Mouse (Mus musculus) midbrain, embryonic 14.5 days (tissue): ENCODE results near the gene Cnn3. TPM values are rescaled to one million over a fixed set of nuclear protein-coding genes. Genes with fewer than 3 reads are reported as not detected.

ENCODE experiments used
- ATAC-seq: fragments of 200-750 bp; cut with Nextera tagmentation; 2 replicates; pipeline ENCODE4 v1.8.0; 2017; ENCODE audit warnings: moderate number of reproducible peaks, moderate library complexity; ENCODE audit not compliant: low FRiP score, low TSS enrichment
- DNase-seq: peaks from one replicate; pipeline ENCODE4 v3.0.0-alpha.2; 2015
- H3K27ac ChIP-seq: fragments of 300-500 bp; sonication (generic); replicated peaks from 2 replicates; pipeline ENCODE4 v1.5.1; 2014; ENCODE audit warnings: mild to moderate bottlenecking, low read depth, low read length, moderate library complexity
- H3K27me3 ChIP-seq: fragments of 300-500 bp; sonication (generic); 2 replicates; pipeline ENCODE4 v1.6.1; 2014; ENCODE audit warnings: low read length, control low read depth, mixed read lengths; ENCODE audit not compliant: control insufficient read depth, insufficient read depth
- H3K36me3 ChIP-seq: fragments of 300-500 bp; sonication (generic); 2 replicates; pipeline ENCODE4 v1.6.1; 2014; ENCODE audit warnings: low read length, control low read depth; ENCODE audit not compliant: control insufficient read depth, insufficient read depth
- H3K4me1 ChIP-seq: fragments of 300-500 bp; sonication (generic); 2 replicates; pipeline ENCODE4 v1.6.1; 2014; ENCODE audit warnings: mild to moderate bottlenecking, antibody characterized with exemption, low read length, control low read depth; ENCODE audit not compliant: control insufficient read depth, insufficient read depth
- H3K4me2 ChIP-seq: fragments of 300-500 bp; sonication (generic); 2 replicates; pipeline ENCODE4 v1.6.1; 2014; ENCODE audit warnings: mild to moderate bottlenecking, low read length, moderate library complexity
- H3K4me3 ChIP-seq: fragments of 300-500 bp; sonication (generic); replicated peaks from 2 replicates; pipeline ENCODE4 v1.5.1; 2014; ENCODE audit warnings: low read depth, low read length
- H3K9ac ChIP-seq: fragments of 300-500 bp; sonication (generic); replicated peaks from 2 replicates; pipeline ENCODE4 v1.6.1; 2014; ENCODE audit warnings: mild to moderate bottlenecking, low read length, moderate library complexity
- H3K9me3 ChIP-seq: fragments of 300-500 bp; sonication (generic); 2 replicates; pipeline ENCODE4 v1.6.1; 2016; ENCODE audit warnings: low read length, control low read depth, mixed read lengths; ENCODE audit not compliant: control insufficient read depth
- WGBS: fragments of 180-500 bp; shearing (Covaris S2); extraction: QIAGEN DNeasy Blood & Tissue Kit; methylation state at CpG from one replicate; pipeline ENCODE4 v1.1.7; 2014; 5-methylcytosine and 5-hydroxymethylcytosine counted together
- polyA plus RNA-seq: library from polyadenylated mRNA; unstranded; fragments of >200 nt; fragmentation: Nextera tagmentation; extraction: Ambion mirVana; gene quantifications from 2 replicates; pipeline ENCODE4 v1.2.1, GENCODE M21; 2014

Gene Cnn3
- polyA plus RNA-seq, 1 experiment from 2014 or later, result 560 TPM

GRCm38 (mm10) chr3:121483266-121484161, 57.2 kb downstream of the Cnn3 start:
- no peak overlapping the region for H3K4me3 ChIP-seq
- H3K9ac ChIP-seq, result 0 out of 2 replicates have a peak overlapping the region, but pooled peaks have one; percentile 6
- H3K4me1 ChIP-seq, result peaks cover 32% of the 10 kb centered on the region
- no peaks in the 10 kb centered on the region for H3K36me3 ChIP-seq
- no peaks in the 10 kb centered on the region for H3K9me3 ChIP-seq
- peak overlapping the region; percentile 38 for H3K4me2 ChIP-seq
- H3K27ac ChIP-seq, result peak overlapping the region; percentile 58; the same call in 1 of the 2 replicates
- DNase-seq (peak; percentile 70), ATAC-seq (peak; percentile 35; the same call in 1 of the 2 replicates)
- 29% methylated on average over 25 of the region's 25 CpGs for WGBS
- no peaks in the 10 kb centered on the region for H3K27me3 ChIP-seq

- no peak overlapping the region for H3K4me3 ChIP-seq
- WGBS, result 60% methylated on average over 2 of the region's 2 CpGs
- no peaks in the 10 kb centered on the region for H3K9me3 ChIP-seq
- no peaks in the 10 kb centered on the region for H3K27me3 ChIP-seq
- peaks cover 39% of the 10 kb centered on the region for H3K4me1 ChIP-seq
- H3K4me2 ChIP-seq, result no peak overlapping the region
- H3K27ac ChIP-seq, result no peak overlapping the region
- ATAC-seq, result no peak
- DNase-seq, result no peak
- H3K9ac ChIP-seq, result no peak overlapping the region
- H3K36me3 ChIP-seq, result no peaks in the 10 kb centered on the region
Measured at GRCm38 (mm10) chr3:121485201-121485600, 58.9 kb downstream of the Cnn3 start.

GRCm38 (mm10) chr3:121489462-121490118, 63.3 kb downstream of the Cnn3 start:
- peak; percentile 60 for DNase-seq
- no peaks in the 10 kb centered on the region for H3K36me3 ChIP-seq
- peaks cover 12% of the 10 kb centered on the region; the same call in 1 of the 2 replicates for H3K4me1 ChIP-seq
- no peak overlapping the region for H3K4me3 ChIP-seq
- H3K4me2 ChIP-seq, result no peak overlapping the region
- no peak overlapping the region for H3K9ac ChIP-seq
- H3K27ac ChIP-seq, result no peak overlapping the region
- WGBS, result 41% methylated on average over 12 of the region's 12 CpGs
- H3K27me3 ChIP-seq, result no peaks in the 10 kb centered on the region
- no peaks in the 10 kb centered on the region for H3K9me3 ChIP-seq
- no peak for ATAC-seq

- Histone ChIP-seq H3K27me3 (no peaks in the 10 kb centered on the region), H3K4me3 (no peak overlapping the region), H3K27ac (no peak overlapping the region), H3K9me3 (no peaks in the 10 kb centered on the region), H3K9ac (no peak overlapping the region), H3K4me2 (no peak overlapping the region), H3K4me1 (peaks cover 12% of the 10 kb centered on the region; the same call in 1 of the 2 replicates), H3K36me3 (no peaks in the 10 kb centered on the region)
- DNase-seq (no peak), ATAC-seq (no peak)
- 51% methylated on average over 5 of the region's 5 CpGs for WGBS
Measured at GRCm38 (mm10) chr3:121490941-121491340, 64.6 kb downstream of the Cnn3 start.

- H3K36me3 ChIP-seq, result no peaks in the 10 kb centered on the region
- DNase-seq (no peak), ATAC-seq (no peak)
- H3K9me3 ChIP-seq, result no peaks in the 10 kb centered on the region
- no peak overlapping the region for H3K4me3 ChIP-seq
- H3K27me3 ChIP-seq, result no peaks in the 10 kb centered on the region
- H3K4me2 ChIP-seq, result no peak overlapping the region
- peaks cover 12% of the 10 kb centered on the region; the same call in 1 of the 2 replicates for H3K4me1 ChIP-seq
- H3K27ac ChIP-seq, result no peak overlapping the region
- 58% methylated on average over 5 of the region's 5 CpGs for WGBS
- H3K9ac ChIP-seq, result no peak overlapping the region
Measured at GRCm38 (mm10) chr3:121492026-121492425, 65.7 kb downstream of the Cnn3 start.

GRCm38 (mm10) chr3:121493997-121494421, 67.7 kb downstream of the Cnn3 start:
- H3K9ac ChIP-seq, result no peak overlapping the region
- no peak overlapping the region for H3K4me3 ChIP-seq

GRCm38 (mm10) chr3:121500225-121500624, 73.9 kb downstream of the Cnn3 start:
- H3K4me3 ChIP-seq, result no peak overlapping the region

More at GRCm38 (mm10) chr3:121493997-121494421, 67.7 kb downstream of the Cnn3 start:
- ATAC-seq (no peak), DNase-seq (no peak)
- H3K9me3 ChIP-seq, result no peaks in the 10 kb centered on the region
- no peak overlapping the region for H3K27ac ChIP-seq
- WGBS, result 87% methylated on average over 7 of the region's 7 CpGs
- H3K4me2 ChIP-seq, result no peak overlapping the region
- no peaks in the 10 kb centered on the region for H3K36me3 ChIP-seq
- H3K4me1 ChIP-seq, result peaks cover 9% of the 10 kb centered on the region; the same call in 1 of the 2 replicates
- H3K27me3 ChIP-seq, result no peaks in the 10 kb centered on the region

GRCm38 (mm10) chr3:121500734-121501133, 74.4 kb downstream of the Cnn3 start:
- 94% methylated on average over 5 of the region's 5 CpGs for WGBS
- no peak for DNase-seq
- Histone ChIP-seq H3K27ac (no peak overlapping the region), H3K27me3 (no peaks in the 10 kb centered on the region), H3K9ac (no peak overlapping the region), H3K36me3 (no peaks in the 10 kb centered on the region), H3K4me1 (no peaks in the 10 kb centered on the region), H3K4me2 (no peak overlapping the region), H3K9me3 (no peaks in the 10 kb centered on the region), H3K4me3 (no peak overlapping the region)
- no peak for ATAC-seq

More at GRCm38 (mm10) chr3:121500225-121500624, 73.9 kb downstream of the Cnn3 start:
- no peak overlapping the region for H3K9ac ChIP-seq
- H3K9me3 ChIP-seq, result no peaks in the 10 kb centered on the region
- H3K4me2 ChIP-seq, result no peak overlapping the region
- WGBS, result 55% methylated on average over 10 of the region's 10 CpGs
- no peaks in the 10 kb centered on the region for H3K27me3 ChIP-seq
- DNase-seq (peak; percentile 71), ATAC-seq (no peak)
- H3K36me3 ChIP-seq, result no peaks in the 10 kb centered on the region
- no peak overlapping the region for H3K27ac ChIP-seq
- H3K4me1 ChIP-seq, result no peaks in the 10 kb centered on the region
